Mouse (Mus musculus): Measurements from ENCODE around the gene Neu4.

GRCm38 (mm10) chr1:94052373-94052772 is 32.1 kb downstream of the Neu4 start, which contains the start of gene Pdcd1:
- no peak for TF ChIP-seq CTCF (IDR thresholded peaks at IDR 0.05; ENCODE audit: low read depth, low read length)
- TF ChIP-seq POLR2A (IDR thresholded peaks at IDR 0.05; ENCODE audit: borderline replicate concordance, low read depth, low read length) = no peak

All from bone marrow macrophage, adult 2 months (primary cell).